Mouse (Mus musculus) liver, adult 2 months (tissue): ENCODE results near the gene Ndufc2.

ENCODE experiments used
- CTCF ChIP-seq: fragments of 200-500 bp; IDR thresholded peaks from 2 replicates; pipeline ENCODE4 v1.5.1; 2011; ENCODE audit warnings: low read depth, low read length, control low read depth
- POLR2A ChIP-seq: fragments of 200-500 bp; IDR thresholded peaks from 2 replicates; pipeline ENCODE4 v1.6.1; 2011; ENCODE audit warnings: low read length, control low read depth; ENCODE audit not compliant: insufficient read depth; ENCODE audit errors: extremely low read depth

DNA sequence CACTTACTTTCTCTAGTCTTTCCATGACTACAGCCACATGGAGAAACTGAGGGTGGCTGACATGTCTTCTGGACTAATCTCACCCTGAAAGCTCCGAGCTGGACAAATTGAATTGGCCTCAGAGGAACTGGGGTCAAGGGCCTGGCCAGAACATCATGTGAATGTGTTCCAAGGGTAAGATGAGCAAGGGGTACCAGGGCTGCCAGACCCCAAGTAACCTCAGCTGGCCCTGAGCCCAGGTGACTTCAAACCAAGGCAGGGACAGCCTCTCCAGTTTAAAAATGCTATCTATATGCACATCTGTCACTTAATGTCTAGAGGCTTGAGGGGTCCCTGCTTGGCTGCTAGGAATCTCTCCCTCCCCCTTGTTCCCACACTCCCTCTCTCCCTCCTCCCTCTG is 20.6 kb downstream of the Ndufc2 start:
- TF ChIP-seq CTCF, result no peak
- TF ChIP-seq POLR2A, result no peak
